Mouse (Mus musculus): Measurements from ENCODE around the gene Ccdc69.
A peak's percentile ranks its signal among the peaks of the same experiment; 100 is the strongest.

Gene Ccdc69

GRCm38 (mm10) chr11:55046600-55046999 lies 31.3 kb downstream of the Ccdc69 start:
- DNase-seq (ENCODE audit: extremely low spot score, low read depth, low spot score) = no peak

- no peak for DNase-seq (ENCODE audit: extremely low spot score, low read depth, low spot score)
Measured at GRCm38 (mm10) chr11:55041348-55041747, 36.6 kb downstream of the Ccdc69 start.

DNA sequence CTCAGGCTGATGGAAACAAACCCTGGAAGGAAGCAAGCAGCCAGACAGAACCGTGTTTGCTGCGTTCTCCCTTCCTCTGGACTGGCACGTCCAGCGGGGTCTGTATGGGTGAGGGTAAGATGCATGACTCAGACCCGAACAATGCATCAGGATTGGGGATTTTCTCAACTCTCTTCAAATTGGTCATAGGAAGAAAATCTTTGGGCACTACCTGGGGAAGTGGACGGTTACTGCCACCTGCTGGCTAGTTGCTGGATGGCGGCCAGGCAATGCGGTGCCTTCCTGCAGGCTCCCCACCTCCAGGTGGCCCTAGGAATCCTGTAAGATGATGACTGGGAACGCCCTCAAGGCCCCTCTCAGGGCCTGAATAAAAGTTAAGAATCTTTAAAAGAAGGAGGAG lies 38.3 kb downstream of the Ccdc69 start:
- peak; percentile 35 for DNase-seq (ENCODE audit: extremely low spot score, low read depth, low spot score)

DNA sequence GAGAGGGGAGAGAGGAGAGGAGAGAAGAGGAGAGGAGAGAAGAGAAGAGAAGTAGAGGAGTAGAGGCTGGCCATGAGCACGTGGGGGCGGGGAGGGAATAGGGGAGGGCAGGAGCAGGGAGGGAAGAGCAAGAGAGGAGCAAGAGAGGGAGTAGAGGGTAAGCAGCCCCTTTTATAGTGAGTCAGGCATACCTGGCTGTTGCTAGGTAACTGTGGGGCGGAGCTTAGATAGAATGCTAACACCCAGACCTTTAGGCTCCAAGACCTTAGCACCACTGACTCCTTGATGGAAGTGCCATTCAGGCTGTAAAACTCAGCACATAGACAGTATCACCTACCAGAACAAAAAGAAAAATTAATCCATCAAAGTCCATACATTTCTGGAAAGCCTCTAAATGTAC lies 41.3 kb downstream of the Ccdc69 start:
- DNase-seq (ENCODE audit: extremely low spot score, low read depth, low spot score) = no peak

- DNase-seq (ENCODE audit: extremely low spot score, low read depth, low spot score) = no peak
Measured at GRCm38 (mm10) chr11:55033040-55033660, 44.8 kb downstream of the Ccdc69 start, which contains the start of gene Anxa6. Gene Anxa6 (minus strand): TSS chr11:55033445.

DNA sequence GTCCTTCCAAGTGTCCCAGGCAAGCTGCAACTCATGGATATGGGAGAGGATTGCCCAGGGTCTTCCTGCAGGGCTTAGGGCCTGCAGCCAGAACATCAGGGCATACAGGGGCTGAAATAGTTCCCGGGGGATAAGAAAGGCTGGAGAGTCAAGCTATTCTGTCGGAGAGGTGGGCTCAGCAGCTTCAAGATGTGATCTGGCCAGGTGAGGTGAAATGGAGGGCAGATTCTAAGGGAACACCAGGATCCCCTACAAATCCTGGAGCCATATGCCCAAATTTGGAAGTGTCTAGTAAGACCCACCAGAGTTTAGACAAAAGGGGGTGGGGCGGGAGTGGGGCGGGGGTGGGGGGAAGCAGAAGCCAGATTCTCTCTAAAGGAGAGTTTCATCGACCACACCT lies 45.6 kb downstream of the Ccdc69 start:
- DNase-seq (ENCODE audit: extremely low spot score, low read depth, low spot score) = no peak

DNA sequence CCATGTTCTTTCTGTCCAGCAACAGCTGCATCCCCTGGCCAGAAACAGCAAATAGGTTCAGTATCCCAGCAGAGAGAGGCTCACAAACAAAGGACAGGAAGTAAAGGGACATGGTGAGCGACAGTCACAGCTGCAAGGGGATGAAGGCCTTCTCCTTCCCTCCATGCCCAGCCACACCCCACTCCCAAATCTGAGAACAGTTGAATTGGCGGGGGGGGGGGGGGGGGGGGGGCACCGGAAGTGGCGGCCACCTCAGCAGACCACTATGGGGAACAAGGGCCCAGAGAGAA lies 46.0 kb downstream of the Ccdc69 start:
- no peak for DNase-seq (ENCODE audit: extremely low spot score, low read depth, low spot score)

GRCm38 (mm10) chr11:55031211-55031990 lies 46.5 kb downstream of the Ccdc69 start:
- no peak for DNase-seq (ENCODE audit: extremely low spot score, low read depth, low spot score)

DNA sequence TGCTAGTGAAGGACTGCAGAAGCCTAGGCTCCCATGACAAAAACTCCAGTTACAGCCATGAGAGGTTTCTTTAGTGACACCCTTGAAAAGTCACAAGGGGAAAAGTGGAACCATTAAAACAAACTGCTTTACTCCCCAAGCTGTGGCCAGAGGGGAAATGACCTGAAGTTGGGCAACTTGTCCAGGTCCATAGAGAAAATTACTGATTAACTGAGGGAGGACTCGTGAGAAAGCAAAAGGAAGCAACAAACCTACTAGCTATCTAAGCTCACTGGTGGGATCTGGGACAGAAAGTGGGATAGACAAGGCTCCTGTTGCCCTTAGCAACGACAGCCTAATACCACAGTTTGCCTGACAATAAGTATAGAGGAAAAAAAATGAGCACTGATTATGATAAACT lies 49.4 kb downstream of the Ccdc69 start:
- no peak for DNase-seq (ENCODE audit: extremely low spot score, low read depth, low spot score)

GRCm38 (mm10) chr11:55027204-55027855 lies 50.6 kb downstream of the Ccdc69 start:
- DNase-seq (ENCODE audit: extremely low spot score, low read depth, low spot score) = no peak

DNA sequence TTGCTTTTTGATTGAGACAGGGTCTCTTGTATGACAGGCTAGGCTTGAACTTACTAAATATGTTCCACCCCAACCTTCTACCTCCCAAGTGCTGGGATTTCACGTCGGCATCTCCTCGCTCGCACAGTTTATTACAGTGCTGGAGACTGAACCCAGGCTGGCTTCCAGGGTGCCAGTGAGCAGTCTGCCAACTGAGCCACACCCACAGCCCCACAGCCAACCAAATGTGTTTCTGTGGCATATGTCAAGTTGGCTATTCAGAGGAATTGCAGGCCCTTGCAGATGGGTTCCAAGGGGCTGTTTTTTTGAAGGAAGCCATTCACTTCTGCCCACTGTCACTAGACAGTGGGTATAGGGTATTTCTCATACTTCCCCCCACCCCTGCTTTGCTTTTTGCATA lies 52.0 kb downstream of the Ccdc69 start:
- DNase-seq (ENCODE audit: extremely low spot score, low read depth, low spot score) = no peak

GRCm38 (mm10) chr11:55023583-55023982 lies 54.3 kb downstream of the Ccdc69 start:
- DNase-seq (ENCODE audit: extremely low spot score, low read depth, low spot score) = no peak

DNA sequence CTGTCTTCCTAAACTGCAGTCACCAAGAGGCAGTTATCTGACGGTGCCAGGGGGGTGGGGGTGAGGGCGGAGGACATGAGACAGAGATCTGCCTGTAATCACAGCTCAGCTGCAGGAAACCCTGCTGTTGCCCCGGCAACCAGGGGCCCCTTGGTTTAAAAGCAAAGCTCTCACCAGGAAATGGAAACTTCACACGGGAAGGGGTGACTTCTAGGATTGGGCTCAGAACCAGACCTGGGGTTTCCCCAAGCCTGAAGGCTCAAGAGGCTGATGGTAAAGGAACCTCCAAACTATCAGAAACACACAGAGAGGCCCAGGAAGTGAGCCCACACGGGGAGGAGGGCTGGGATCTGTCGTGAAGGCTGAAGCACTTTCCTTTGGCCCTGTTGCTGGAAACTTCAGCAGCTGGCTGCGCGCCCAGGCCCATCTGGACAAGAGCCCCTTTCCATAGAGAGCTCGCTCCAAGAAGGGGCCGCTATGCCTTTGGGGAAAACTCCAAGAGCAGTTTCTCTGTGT lies 54.8 kb downstream of the Ccdc69 start:
- DNase-seq (ENCODE audit: extremely low spot score, low read depth, low spot score) = peak; percentile 44

- no peak for DNase-seq (ENCODE audit: extremely low spot score, low read depth, low spot score)
Measured at GRCm38 (mm10) chr11:55022508-55022907, 55.4 kb downstream of the Ccdc69 start.

GRCm38 (mm10) chr11:55021859-55022258 lies 56.1 kb downstream of the Ccdc69 start:
- DNase-seq (ENCODE audit: extremely low spot score, low read depth, low spot score) = no peak

- DNase-seq (ENCODE audit: extremely low spot score, low read depth, low spot score) = no peak
Measured at GRCm38 (mm10) chr11:55021458-55021857, 56.5 kb downstream of the Ccdc69 start.

GRCm38 (mm10) chr11:55019711-55020110 lies 58.2 kb downstream of the Ccdc69 start:
- no peak for DNase-seq (ENCODE audit: extremely low spot score, low read depth, low spot score)

GRCm38 (mm10) chr11:55018034-55018433 lies 59.9 kb downstream of the Ccdc69 start:
- no peak for DNase-seq (ENCODE audit: extremely low spot score, low read depth, low spot score)

DNA sequence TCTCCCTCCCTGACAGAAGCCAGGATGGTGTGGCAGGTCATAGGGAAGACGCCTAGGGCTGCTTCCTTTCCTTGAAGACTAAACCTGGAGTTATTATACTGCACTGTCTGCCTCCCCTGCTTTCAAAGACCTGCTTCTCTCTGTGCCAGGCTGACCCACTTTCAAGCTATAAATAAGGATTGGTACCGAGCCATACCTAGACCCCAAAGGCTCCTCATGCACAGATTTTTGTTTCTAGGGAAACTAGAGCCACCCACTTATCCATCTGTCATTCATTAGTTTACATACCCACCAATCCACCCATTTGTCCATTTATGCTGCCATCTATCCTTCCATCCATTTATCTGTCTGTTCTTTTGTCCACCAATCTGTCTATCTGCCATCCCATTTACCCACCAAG lies 60.7 kb downstream of the Ccdc69 start:
- no peak for DNase-seq (ENCODE audit: extremely low spot score, low read depth, low spot score)

GRCm38 (mm10) chr11:55016758-55017157 lies 61.2 kb downstream of the Ccdc69 start:
- no peak for DNase-seq (ENCODE audit: extremely low spot score, low read depth, low spot score)

- no peak for DNase-seq (ENCODE audit: extremely low spot score, low read depth, low spot score)
Measured at GRCm38 (mm10) chr11:55015831-55016241, 62.1 kb downstream of the Ccdc69 start.

- DNase-seq (ENCODE audit: extremely low spot score, low read depth, low spot score) = no peak
Measured at GRCm38 (mm10) chr11:55015264-55015663, 62.7 kb downstream of the Ccdc69 start.
